Mouse (Mus musculus): ENCODE data around the gene Rap1b. TPM values are rescaled to one million over a fixed set of nuclear protein-coding genes. Genes with fewer than 3 reads are reported as not detected.

Rap1b gene
- polyA plus RNA-seq, 1 experiment from 2014 or later, result 146 TPM

DNA sequence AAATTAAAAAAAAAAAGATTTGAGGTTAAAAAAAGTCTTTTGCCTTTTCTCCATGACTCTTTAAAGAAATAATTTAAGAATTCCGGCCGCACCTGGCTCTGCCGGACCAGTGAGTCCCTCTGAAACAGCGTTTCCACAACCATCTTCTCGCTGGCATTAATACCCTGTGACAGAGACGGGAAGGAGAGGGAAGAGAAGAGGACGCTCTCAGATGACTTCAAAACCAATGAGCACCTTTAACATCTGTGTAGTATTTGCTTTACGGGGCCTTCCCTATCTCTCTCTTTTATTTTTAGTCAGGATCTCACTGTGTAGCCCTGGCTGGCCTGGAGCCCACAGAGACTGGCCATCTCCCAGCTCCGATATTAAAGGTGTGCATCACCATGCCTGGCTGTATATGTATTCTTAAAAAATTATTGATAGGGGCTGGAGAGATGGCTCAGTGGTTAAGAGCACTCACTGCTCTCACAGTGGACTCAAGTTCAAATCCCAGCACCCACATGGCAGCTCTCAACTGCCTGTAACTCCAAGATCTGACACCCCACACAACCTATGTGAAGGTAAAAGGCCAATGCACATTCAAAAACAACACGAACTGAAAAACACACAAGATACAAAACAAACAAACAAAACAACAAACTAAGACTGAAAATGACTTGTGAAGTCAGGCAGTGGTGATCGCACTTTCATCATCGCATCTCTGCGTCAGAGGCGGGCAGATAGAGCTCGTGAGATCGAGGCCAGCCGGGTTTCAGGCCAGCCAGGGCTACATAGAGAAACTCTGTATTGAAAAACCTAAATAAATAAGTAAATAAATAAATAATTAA, 68.1 kb downstream of the Rap1b start:
- Histone ChIP-seq H3K4me1 (no peaks in the 10 kb centered on the region), H3K27ac (replicated peaks) (no peak overlapping the region), H3K27me3 (ENCODE audit: low read depth, poor library complexity, severe bottlenecking) (no peaks in the 10 kb centered on the region), H3K4me3 (no peak overlapping the region), H3K9me3 (replicated peaks) (no peaks in the 10 kb centered on the region), H3K36me3 (peaks cover 99% of the 10 kb centered on the region)
- no peak for DNase-seq (ENCODE audit: low spot score)
- 94% methylated on average over 17 of the region's 17 CpGs for WGBS

DNA sequence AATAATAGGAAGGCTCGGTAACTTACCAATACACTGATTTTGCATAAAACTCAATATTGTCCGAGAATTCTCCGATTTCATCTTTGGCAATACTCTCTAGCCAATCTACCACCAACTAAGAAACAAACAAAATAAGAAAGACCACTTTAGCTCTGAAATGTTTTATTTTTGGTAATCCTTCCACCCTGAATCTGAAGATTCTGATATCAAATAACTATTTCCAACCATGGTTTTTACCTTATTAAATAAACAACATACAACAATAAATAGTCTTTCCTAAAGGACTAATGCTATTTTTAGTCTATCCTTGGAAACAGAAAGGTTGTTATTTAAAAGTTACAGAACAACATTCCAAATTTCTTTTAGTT, 68.7 kb downstream of the Rap1b start:
- H3K4me3 ChIP-seq, result no peak overlapping the region
- peaks cover 99% of the 10 kb centered on the region for H3K36me3 ChIP-seq
- 96% methylated on average over 3 of the region's 3 CpGs for WGBS
- no peak for DNase-seq (ENCODE audit: low spot score)
- H3K4me1 ChIP-seq, result no peaks in the 10 kb centered on the region
- H3K27me3 ChIP-seq (ENCODE audit: low read depth, poor library complexity, severe bottlenecking), result no peaks in the 10 kb centered on the region
- no peaks in the 10 kb centered on the region for H3K9me3 ChIP-seq (replicated peaks)
- no peak overlapping the region for H3K27ac ChIP-seq (replicated peaks)

DNA sequence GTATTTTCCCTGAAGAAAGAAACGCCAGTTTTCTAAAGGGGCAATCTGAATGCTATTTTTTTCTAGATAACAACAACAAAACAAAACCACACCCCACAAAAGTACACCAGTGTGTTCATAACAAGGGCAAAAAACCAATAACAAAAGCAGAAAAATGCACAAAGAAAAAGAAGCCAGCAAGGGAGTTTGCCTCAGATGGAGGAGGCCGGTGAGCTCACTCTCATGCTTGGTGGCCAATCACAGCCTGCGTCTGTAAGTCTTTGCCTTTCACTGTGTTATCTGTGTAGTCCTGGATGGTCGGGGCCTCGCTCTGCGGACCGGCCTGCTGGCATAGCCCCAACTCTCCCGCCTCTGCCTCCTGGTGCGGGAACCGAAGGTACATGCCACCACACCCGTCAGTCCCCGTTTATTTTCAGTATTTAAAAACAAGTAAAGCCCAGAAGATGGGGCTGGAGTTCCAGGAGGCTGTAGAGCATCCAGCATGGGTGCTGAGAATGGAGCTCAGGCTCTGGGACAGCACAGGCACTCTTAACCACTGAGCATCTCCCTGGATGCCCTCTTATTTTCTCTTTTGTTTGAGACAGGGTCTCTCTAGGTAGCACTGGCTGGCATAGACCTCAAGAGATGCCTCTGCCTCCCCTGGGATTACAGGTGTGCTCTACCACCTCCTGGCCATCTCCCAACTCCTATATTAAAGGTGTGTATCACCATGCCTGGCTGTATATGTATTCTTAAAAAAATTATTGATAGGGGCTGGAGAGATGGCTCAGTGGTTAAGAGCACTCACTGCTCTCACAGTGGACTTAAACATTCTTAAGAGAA, 69.3 kb downstream of the Rap1b start:
- H3K9me3 ChIP-seq (replicated peaks), result no peaks in the 10 kb centered on the region
- H3K36me3 ChIP-seq, result peaks cover 97% of the 10 kb centered on the region
- no peak overlapping the region for H3K4me3 ChIP-seq
- H3K27ac ChIP-seq (replicated peaks), result no peak overlapping the region
- H3K27me3 ChIP-seq (ENCODE audit: low read depth, poor library complexity, severe bottlenecking), result no peaks in the 10 kb centered on the region
- no peak for DNase-seq (ENCODE audit: low spot score)
- H3K4me1 ChIP-seq, result no peaks in the 10 kb centered on the region
- WGBS, result 93% methylated on average over 12 of the region's 12 CpGs

DNA sequence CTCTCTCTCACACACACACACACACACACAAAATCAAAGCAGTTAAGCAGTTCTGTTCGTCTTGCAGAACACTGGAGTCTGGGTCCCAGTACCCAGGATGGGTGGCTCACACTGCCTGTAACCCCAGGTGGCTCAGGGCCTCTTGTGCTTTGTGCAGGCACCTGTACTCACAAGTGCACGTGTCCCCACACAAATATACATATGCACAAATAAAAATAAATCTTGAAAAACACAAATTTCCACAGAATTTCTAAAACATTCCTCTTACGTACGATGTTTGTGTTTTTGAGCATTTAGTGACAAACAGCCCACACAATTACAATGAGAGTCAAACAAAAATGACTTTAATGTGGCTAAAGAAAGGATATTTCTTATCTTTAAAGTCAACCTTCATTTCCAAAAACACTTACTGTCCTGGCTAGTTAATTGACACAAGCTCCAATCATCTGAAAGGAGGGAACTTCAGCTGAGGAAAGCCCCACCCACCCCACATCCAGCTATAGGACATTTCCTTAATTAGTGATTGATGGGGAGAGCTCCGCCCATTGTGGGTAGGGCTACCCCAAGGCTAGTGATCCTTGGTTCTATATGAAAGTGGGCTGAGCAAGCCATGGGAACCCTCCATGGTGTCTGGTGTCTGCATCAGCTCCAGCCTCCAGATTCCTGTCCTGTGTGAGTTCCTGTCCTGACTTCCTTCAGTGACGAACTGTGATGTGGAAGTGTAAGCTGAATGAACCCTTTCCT, 70.3 kb downstream of the Rap1b start:
- no peak for DNase-seq (ENCODE audit: low spot score)
- Histone ChIP-seq H3K27me3 (ENCODE audit: low read depth, poor library complexity, severe bottlenecking) (no peaks in the 10 kb centered on the region), H3K9me3 (replicated peaks) (no peaks in the 10 kb centered on the region), H3K4me1 (no peaks in the 10 kb centered on the region), H3K4me3 (no peak overlapping the region), H3K27ac (replicated peaks) (no peak overlapping the region), H3K36me3 (peaks cover 97% of the 10 kb centered on the region)
- WGBS, result 87% methylated on average over 6 of the region's 6 CpGs

DNA sequence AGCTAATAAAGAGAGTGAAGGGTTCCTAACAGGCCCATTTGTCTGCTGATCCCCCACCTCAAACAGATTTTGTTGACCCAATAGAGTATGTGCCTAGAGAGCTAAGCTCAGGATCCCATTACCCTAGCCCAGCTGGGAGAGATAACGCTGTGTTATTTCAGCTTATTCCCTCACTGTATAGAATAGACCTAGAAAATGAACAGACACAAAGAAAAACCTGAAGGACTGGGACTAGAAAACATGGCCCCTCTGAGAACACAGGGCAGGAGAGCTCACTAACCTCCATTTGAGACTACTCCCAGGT, 71.1 kb downstream of the Rap1b start:
- no peak for DNase-seq (ENCODE audit: low spot score)
- no peak overlapping the region for H3K4me3 ChIP-seq
- H3K27ac ChIP-seq (replicated peaks), result no peak overlapping the region
- no peaks in the 10 kb centered on the region for H3K27me3 ChIP-seq (ENCODE audit: low read depth, poor library complexity, severe bottlenecking)
- 97% methylated on average over 1 of the region's 1 CpGs for WGBS
- no peaks in the 10 kb centered on the region for H3K9me3 ChIP-seq (replicated peaks)
- H3K36me3 ChIP-seq, result peaks cover 97% of the 10 kb centered on the region
- H3K4me1 ChIP-seq, result no peaks in the 10 kb centered on the region

DNA sequence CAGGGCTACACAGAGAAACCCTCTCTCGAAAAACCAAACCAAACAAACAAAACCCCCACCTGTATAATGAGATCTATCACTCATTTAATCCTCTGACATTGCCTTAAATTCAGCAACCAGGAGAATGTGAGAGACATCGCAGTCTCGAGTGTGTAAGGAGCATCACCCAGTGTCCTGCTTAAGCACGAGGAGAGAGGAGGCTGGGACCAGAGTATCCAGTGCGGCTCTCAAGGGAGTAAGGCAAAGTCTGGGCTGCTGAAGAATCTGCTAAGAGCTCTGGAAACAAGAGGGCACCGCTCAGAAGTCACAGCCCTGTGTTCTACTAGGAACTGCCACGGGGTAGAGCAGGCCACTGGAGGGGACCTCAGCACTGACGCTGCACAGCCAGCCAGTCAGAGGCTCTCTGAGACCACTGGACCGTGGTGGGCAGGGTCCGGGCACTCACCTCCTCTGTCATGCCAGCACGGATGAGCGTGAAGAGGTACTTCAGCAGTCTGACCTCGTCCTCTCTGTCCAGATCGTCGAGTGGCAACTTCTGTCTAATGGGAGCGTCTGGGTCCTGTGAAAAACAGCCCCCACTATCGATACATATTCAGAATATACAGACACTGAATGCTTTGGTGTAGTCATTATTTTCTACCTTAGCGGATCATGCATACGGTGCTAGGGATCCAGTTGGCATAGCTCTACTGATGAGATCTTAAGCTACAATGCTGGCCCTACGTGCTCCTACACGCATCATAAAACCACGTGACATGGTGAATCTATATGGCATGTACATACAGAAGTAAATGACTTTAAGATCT, 71.6 kb downstream of the Rap1b start:
- Histone ChIP-seq H3K9me3 (replicated peaks) (no peaks in the 10 kb centered on the region), H3K27ac (replicated peaks) (no peak overlapping the region), H3K4me3 (no peak overlapping the region), H3K36me3 (peaks cover 97% of the 10 kb centered on the region), H3K4me1 (no peaks in the 10 kb centered on the region), H3K27me3 (ENCODE audit: low read depth, poor library complexity, severe bottlenecking) (no peaks in the 10 kb centered on the region)
- no peak for DNase-seq (ENCODE audit: low spot score)
- 92% methylated on average over 22 of the region's 22 CpGs for WGBS

DNA sequence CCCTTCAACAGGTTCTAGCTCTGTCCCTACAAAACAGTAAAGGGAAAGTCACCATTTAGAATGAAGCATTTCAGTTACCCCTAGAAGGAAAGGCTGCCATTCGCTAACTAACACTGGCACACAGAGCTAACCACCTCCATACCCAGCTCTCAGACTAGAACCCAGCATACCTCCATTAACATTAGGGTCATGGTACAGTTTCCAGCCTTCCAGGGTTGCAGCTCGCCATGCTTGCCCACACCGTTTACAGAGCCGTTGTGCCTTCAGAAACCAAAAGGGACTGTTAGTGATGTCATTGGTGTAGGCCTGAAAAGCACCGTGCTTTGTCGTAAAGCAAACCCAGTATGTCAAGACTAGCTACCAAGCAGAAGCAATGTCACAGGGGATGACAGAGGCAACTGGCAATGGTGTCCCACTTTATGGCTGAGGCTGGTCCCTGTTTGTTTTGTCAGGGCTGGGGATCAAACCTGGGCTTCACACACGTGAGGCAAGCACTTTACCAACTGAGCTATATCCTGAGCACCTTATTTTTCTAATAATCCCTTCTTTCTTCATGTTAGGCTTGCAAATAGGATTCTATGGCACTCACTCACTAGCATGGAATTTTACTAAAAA, 72.6 kb downstream of the Rap1b start:
- no peaks in the 10 kb centered on the region for H3K27me3 ChIP-seq (ENCODE audit: low read depth, poor library complexity, severe bottlenecking)
- no peak overlapping the region for H3K27ac ChIP-seq (replicated peaks)
- H3K36me3 ChIP-seq, result peaks cover 95% of the 10 kb centered on the region
- no peaks in the 10 kb centered on the region for H3K4me1 ChIP-seq
- DNase-seq (ENCODE audit: low spot score), result no peak
- no peaks in the 10 kb centered on the region for H3K9me3 ChIP-seq (replicated peaks)
- H3K4me3 ChIP-seq, result no peak overlapping the region
- WGBS, result 95% methylated on average over 7 of the region's 7 CpGs

DNA sequence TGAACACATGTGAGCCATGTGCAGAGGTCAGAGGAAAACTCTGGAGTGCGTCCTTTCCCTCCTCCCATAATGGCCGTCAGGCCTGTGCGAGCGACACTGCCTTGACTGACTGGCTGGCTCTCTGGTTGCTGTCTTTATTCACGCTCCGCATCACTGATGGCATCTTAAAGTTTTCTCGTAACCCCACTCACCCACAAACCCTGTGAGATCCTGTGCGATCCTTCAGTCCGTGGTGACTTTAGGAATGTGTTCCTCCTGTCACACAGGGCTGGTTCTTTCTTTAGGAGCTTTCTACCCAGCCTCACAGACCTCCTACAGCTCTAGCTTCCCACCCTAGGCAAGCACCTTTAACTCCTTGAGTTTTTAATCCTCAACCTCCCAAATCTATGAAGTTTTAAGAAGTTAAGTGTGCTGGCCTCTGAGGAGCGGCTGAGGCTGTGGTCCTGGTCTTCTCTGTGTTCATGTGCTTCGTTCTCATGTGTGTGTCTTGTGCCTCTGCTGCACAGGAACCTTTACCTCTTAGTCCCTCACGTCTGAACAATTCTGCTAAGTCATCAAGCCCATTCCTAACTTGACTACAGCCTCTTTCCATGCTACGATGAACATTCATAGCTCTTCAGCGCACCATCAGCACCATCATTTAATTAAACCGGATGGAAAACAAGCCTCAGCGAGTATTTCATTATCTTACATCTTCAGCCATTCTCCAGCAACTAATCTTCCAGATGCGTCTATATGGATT, 73.3 kb downstream of the Rap1b start:
- Histone ChIP-seq H3K27ac (replicated peaks) (no peak overlapping the region), H3K36me3 (peaks cover 95% of the 10 kb centered on the region), H3K27me3 (ENCODE audit: low read depth, poor library complexity, severe bottlenecking) (no peaks in the 10 kb centered on the region), H3K9me3 (replicated peaks) (no peaks in the 10 kb centered on the region), H3K4me3 (no peak overlapping the region), H3K4me1 (no peaks in the 10 kb centered on the region)
- 94% methylated on average over 17 of the region's 17 CpGs for WGBS
- DNase-seq (ENCODE audit: low spot score), result no peak

DNA sequence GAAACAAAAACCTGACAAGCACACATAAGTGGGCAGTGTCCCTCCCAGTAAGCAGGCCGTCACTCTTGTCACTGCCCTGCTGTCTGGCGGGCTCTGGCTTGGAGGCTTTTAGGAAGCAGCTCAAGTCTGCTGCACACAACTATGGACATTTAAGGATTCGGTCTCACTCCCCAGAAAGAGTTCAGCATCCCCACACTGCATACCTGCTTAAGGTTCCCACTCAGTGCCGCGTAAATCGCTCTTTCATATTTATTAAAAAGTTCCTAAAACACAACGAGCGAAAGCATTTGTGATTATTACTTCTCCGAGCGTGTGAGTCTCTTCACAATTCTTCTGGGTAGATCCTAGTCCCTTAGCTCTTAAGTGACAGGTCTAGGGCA, 74.7 kb downstream of the Rap1b start:
- H3K9me3 ChIP-seq (replicated peaks), result no peaks in the 10 kb centered on the region
- DNase-seq (ENCODE audit: low spot score), result no peak
- no peak overlapping the region for H3K27ac ChIP-seq (replicated peaks)
- H3K27me3 ChIP-seq (ENCODE audit: low read depth, poor library complexity, severe bottlenecking), result no peaks in the 10 kb centered on the region
- H3K4me3 ChIP-seq, result no peak overlapping the region
- WGBS, result 94% methylated on average over 10 of the region's 10 CpGs
- H3K36me3 ChIP-seq, result peaks cover 96% of the 10 kb centered on the region
- no peaks in the 10 kb centered on the region for H3K4me1 ChIP-seq

DNA sequence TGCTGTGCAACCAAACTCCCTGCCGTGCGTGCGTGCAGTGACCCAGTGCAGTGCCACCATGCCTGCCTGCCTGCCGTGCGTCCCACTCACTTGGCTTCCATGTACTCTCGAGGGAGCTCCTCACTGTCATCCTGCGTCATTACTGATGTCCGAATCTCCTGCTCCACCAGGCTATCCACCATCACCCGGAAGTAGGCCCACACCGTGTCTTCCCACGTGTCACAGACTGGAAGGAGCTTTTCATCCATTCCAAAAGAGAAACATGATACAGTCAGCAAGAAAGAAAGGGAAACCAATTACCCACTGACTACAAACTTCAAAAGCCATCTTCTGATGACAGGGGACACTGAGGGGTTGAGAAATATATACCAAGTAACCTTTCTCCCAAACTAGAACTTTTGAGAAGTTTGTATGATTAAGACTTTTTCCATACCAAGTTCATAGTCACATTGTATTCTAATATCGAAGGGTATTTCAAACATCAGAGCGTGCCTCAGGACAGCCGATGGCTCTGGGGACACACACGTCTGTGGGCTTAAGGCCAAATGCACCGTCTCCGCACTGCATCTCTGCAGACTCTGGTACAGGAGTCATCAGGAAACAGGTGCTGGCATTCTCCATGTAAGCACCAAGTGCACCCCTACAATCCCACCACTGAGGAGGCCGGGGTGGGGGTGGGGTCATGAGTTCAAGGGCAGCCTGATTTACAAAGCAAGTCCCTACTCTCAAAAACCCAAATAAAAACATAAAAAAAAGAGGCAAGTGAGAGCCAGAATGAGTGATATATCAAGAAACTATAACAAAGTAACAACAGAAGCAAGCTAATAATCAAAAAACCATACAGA, 75.3 kb downstream of the Rap1b start:
- no peaks in the 10 kb centered on the region for H3K27me3 ChIP-seq (ENCODE audit: low read depth, poor library complexity, severe bottlenecking)
- 93% methylated on average over 18 of the region's 18 CpGs for WGBS
- no peak overlapping the region for H3K4me3 ChIP-seq
- no peak overlapping the region for H3K27ac ChIP-seq (replicated peaks)
- H3K4me1 ChIP-seq, result no peaks in the 10 kb centered on the region
- H3K9me3 ChIP-seq (replicated peaks), result no peaks in the 10 kb centered on the region
- DNase-seq (ENCODE audit: low spot score), result no peak
- H3K36me3 ChIP-seq, result peaks cover 96% of the 10 kb centered on the region
